Mouse (Mus musculus) central nervous system, embryonic 14 days (tissue): ENCODE results near the gene H2-Ob. TPM values are rescaled to one million over a fixed set of nuclear protein-coding genes. Genes with fewer than 3 reads are reported as not detected.

ENCODE experiments used
- polyA plus RNA-seq: library from polyadenylated mRNA; depleted of rRNA; stranded (reverse); fragments of >200 nt; gene quantifications from 2 replicates; pipeline ENCODE4 v1.2.3, GENCODE M21; 2012; rRNA removed

H2-Ob gene
- 0.07 TPM in 1 of 2 replicates, not detected in the other for polyA plus RNA-seq

DNA sequence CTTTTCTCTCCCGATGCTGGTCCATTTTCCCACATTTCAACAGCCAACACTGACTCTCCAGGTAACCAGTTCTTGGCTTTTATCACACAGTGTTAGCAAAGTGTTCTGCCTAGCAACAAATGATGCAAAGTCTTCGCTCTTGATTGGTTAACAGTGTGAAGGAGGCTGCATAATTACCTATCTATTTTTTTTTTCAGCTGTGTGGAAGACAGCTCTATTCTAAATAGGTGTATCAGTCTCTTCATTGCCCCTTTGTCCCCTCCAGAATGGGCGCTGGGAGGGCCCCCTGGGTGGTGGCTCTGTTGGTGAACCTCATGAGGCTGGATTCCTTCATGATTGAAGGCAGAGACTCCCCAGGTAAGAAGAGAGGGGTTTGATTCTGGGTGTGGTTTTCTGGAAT lies at the start of gene H2-Ob:
H2-Ob (plus strand) TSS at position 198 of the 400 bp plus-strand sequence.

DNA sequence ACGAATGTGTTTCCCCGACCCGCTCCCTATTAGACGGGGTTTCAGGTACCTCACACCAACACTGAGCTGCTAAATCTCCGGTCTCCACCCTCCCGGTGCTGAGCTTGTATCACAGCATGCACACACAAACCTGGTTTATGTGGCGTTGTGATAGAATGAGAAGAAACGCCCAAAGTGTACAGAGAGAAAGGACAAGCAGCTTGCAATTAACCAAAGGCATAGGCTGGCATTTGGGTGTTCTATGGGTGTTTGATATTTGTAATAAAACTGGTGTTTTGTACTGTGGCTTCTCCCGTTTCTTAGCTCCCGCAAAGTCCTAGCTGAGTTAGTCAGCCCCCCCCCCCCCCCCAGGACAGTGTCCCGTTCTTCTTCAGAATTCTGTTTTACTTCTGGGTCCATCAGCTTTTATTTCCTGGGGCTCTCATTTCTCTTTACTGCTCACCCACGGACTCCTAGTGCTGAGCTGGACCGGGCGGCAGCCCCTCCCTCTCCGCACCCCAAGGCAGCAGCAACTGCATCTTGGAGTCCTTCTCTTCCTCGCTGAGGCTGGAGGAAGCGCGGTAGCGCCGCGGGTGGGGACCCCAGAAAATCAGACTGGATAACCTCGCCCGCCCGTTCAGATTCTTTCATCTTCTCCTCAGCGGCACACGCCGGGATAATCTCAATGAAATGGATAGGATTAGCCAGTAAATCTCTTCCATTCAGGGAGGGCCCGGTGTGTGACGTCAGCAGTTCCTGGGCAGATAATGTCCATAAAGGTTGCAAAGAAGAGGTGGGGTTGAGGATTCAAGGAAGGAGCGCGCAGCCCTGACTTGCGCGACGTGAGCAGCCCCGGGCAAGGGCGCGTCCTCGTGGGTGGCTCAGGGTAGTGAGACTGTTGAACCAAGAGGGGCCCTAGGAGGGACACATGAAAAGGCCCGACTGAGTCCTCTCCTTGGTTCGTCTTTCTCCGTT lies 41.5 kb upstream of the H2-Ob start, which contains the start of gene Psmb8:
Psmb8 (plus strand) TSS at position 781 of the 954 bp plus-strand sequence.

DNA sequence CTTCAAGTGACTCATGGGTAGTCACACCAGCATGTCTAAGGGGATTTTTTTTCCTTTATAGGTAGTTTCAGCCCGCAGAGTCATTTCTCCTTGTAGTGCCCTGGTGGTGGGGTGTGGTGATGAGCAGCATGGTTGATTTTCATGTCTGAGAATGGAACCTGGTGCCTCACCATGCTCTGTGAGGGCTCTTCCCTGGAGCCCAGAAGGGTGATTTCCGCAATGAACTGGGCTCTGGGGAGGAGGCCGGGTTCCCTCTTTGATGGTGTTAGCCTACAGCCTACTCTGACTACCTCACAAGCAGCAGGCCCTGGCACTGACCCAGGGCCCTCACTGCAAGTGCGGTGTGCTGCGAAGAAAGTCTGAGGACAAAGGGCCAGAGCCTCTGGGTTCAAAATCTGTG lies 35.3 kb upstream of the H2-Ob start, which contains the start of gene Tap2:
Tap2 (plus strand) TSS at position 84 of the 400 bp plus-strand sequence.

DNA sequence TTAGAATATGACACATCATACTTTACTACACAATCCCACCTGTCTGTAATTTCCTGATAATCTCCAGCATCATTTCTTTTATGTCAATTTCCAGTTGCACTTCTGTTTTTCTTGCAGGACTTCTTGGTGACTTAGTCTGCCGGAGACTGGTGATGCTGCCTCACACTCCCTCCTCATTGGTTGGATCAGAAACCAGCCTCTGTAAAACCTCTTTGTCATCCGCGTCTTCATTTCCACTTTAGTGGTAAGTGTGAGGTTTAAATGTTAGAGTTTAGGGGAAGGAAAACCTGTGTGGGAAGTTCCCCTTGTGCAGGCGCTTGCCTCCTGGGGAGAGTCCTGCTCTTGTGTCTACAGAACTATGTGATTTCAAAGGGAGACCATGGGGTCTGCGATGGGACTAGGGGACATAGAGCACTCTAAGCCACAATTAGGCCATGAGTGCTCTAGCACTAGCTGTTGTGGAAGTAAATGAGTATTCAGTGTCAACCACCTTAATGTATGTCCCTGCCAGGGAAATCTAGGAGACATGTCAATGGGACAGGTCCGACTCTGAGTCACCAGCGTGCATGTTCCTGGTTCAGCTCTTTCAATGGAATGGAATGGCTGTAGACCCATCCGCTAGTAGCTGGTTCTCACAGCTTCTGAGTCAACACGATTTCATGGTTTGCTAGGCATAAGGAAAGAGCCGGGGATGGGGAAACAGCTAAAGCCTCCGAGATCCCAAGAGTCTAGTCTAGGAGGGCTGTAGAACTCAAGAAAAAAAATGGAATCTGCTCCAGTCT lies 19.1 kb downstream of the H2-Ob start, which contains the start of gene H2-Ab1:
H2-Ab1 (plus strand) TSS at position 96 of the 782 bp plus-strand sequence.

DNA sequence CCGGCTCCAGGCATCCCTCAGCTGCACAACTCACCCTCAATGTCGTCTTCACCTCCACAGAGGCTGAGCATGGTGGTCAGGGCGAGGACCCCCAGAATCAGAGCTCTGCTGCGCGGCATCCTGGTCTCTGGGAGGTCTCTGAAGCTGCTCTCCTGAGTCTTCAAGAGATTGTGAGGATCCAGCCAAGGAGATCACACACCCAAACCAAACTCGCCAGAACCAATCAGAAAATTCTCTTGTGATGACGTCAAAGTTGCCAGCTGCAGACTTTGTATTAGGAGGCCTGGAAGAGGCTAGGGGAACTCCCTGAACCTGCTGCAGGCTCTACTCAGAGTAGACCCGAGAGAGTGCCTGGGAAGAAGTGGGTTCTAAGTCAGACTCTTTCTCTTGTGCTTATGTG lies 48.9 kb downstream of the H2-Ob start, which contains the start of gene H2-Aa:
H2-Aa (minus strand) TSS at position 176 of the 400 bp plus-strand sequence.

Other genes starting within 250 kb of the H2-Ob start
- gene H2-K1, start 238.6 kb upstream of the H2-Ob start, polyA plus RNA-seq = 27.6 and 29.7 TPM in 2 replicates
- 62.7 and 65.1 TPM in 2 replicates for gene Ring1, start 214.2 kb upstream of the H2-Ob start, polyA plus RNA-seq
- gene H2-Ke6, start 210.8 kb upstream of the H2-Ob start, polyA plus RNA-seq = 115 and 118 TPM in 2 replicates
- 113 and 136 TPM in 2 replicates for gene Slc39a7, start 207.2 kb upstream of the H2-Ob start, polyA plus RNA-seq
- 88.3 and 91.0 TPM in 2 replicates for gene Rxrb, start 207.1 kb upstream of the H2-Ob start, polyA plus RNA-seq
- gene Col11a2, start 199.5 kb upstream of the H2-Ob start, polyA plus RNA-seq = 13.9 and 70.2 TPM in 2 replicates
- 0.15 and 0.29 TPM in 2 replicates for gene H2-Oa, start 146.6 kb upstream of the H2-Ob start, polyA plus RNA-seq
- gene H2-DMa, start 119.4 kb upstream of the H2-Ob start, polyA plus RNA-seq = 10.2 and 10.5 TPM in 2 replicates
- 206 and 231 TPM in 2 replicates for gene Brd2, start 116.3 kb upstream of the H2-Ob start, polyA plus RNA-seq
- 0.15 and 0.29 TPM in 2 replicates for gene H2-DMb2, start 95.6 kb upstream of the H2-Ob start, polyA plus RNA-seq
- 1.0 and 1.9 TPM in 2 replicates for gene H2-DMb1, start 85.8 kb upstream of the H2-Ob start, polyA plus RNA-seq
- 2.8 and 4.5 TPM in 2 replicates for gene Tap1, start 51.4 kb upstream of the H2-Ob start, polyA plus RNA-seq
- 1.8 and 2.6 TPM in 2 replicates for gene Psmb9, start 51.1 kb upstream of the H2-Ob start, polyA plus RNA-seq
- gene Psmb8, start 41.2 kb upstream of the H2-Ob start, polyA plus RNA-seq = 5.1 and 6.8 TPM in 2 replicates
- 1.3 and 2.0 TPM in 2 replicates for gene Tap2, start 35.4 kb upstream of the H2-Ob start, polyA plus RNA-seq
- gene H2-Ab1, start 18.8 kb downstream of the H2-Ob start, polyA plus RNA-seq = 1.9 and 2.8 TPM in 2 replicates
- 0.54 and 1.0 TPM in 2 replicates for gene H2-Aa, start 48.9 kb downstream of the H2-Ob start, polyA plus RNA-seq
- 1.2 and 2.2 TPM in 2 replicates for gene H2-Eb1, start 67.0 kb downstream of the H2-Ob start, polyA plus RNA-seq
- gene H2-Eb2, start 86.8 kb downstream of the H2-Ob start, polyA plus RNA-seq = 0.16 and 0.19 TPM in 2 replicates
- 0.03 and 0.05 TPM in 2 replicates for gene Btnl2, start 115.9 kb downstream of the H2-Ob start, polyA plus RNA-seq
- not detected in 2 replicates for gene Btnl1, start 138.2 kb downstream of the H2-Ob start, polyA plus RNA-seq
- 10.5 and 11.5 TPM in 2 replicates for gene BC051142, start 159.9 kb downstream of the H2-Ob start, polyA plus RNA-seq
- gene Btnl4, start 238.4 kb downstream of the H2-Ob start, polyA plus RNA-seq = not detected in 2 replicates